Mouse (Mus musculus) forebrain, postnatal 0 days (tissue): ENCODE measurements around the gene Pnp. TPM values are rescaled to one million over a fixed set of nuclear protein-coding genes. Genes with fewer than 3 reads are reported as not detected.
A peak's percentile ranks its signal among the peaks of the same experiment; 100 is the strongest.

Source experiments
- ATAC-seq: fragments of 200-750 bp; cut with Nextera tagmentation; 2 replicates; pipeline ENCODE4 v1.8.0; 2017; ENCODE audit warnings: mild to moderate bottlenecking, moderate library complexity
- DNase-seq: peaks from one replicate; pipeline ENCODE4 v3.0.0-alpha.2; 2015
- H3K27ac ChIP-seq: fragments of 300-500 bp; sonication (generic); 2 replicates; pipeline ENCODE4 v1.5.1; 2014; ENCODE audit warnings: low read depth, mild to moderate bottlenecking, antibody characterized with exemption, low read length, moderate library complexity, mixed read lengths
- H3K27me3 ChIP-seq: fragments of 300-500 bp; sonication (generic); 2 replicates; pipeline ENCODE4 v1.6.1; 2014; ENCODE audit warnings: mild to moderate bottlenecking, low read length, mixed read lengths; ENCODE audit not compliant: insufficient read depth
- H3K36me3 ChIP-seq: fragments of 300-500 bp; sonication (generic); 2 replicates; pipeline ENCODE4 v1.6.1; 2014; ENCODE audit warnings: mild to moderate bottlenecking, moderate library complexity; ENCODE audit not compliant: insufficient read depth
- H3K4me1 ChIP-seq: fragments of 300-500 bp; sonication (generic); 2 replicates; pipeline ENCODE4 v1.6.1; 2014; ENCODE audit warnings: antibody characterized with exemption; ENCODE audit not compliant: insufficient read depth
- H3K4me2 ChIP-seq: fragments of 300-500 bp; sonication (generic); 2 replicates; pipeline ENCODE4 v1.6.1; 2014; ENCODE audit warnings: low read depth, mild to moderate bottlenecking, moderate library complexity
- H3K4me3 ChIP-seq: fragments of 300-500 bp; sonication (generic); 2 replicates; pipeline ENCODE4 v1.5.1; 2014; ENCODE audit warnings: low read depth, low read length, mixed read lengths
- H3K9ac ChIP-seq: fragments of 300-500 bp; sonication (generic); 2 replicates; pipeline ENCODE4 v1.6.1; 2014; ENCODE audit warnings: mild to moderate bottlenecking
- H3K9me3 ChIP-seq: fragments of 300-500 bp; sonication (generic); 2 replicates; pipeline ENCODE4 v1.6.1; 2016; ENCODE audit warnings: low read length
- CTCF ChIP-seq: sonication (generic); IDR thresholded peaks from 2 replicates; pipeline ENCODE4 v1.5.1; 2016; ENCODE audit warnings: antibody characterized with exemption, control low read depth, low read depth
- WGBS: fragments of 180-500 bp; shearing (Covaris S2); extraction: QIAGEN DNeasy Blood & Tissue Kit; methylation state at CpG from one replicate; pipeline ENCODE4 v1.1.7; 2014; 5-methylcytosine and 5-hydroxymethylcytosine counted together
- polyA plus RNA-seq: library from polyadenylated mRNA; unstranded; fragments of >200 nt; fragmentation: Nextera tagmentation; extraction: Ambion mirVana; gene quantifications from 2 replicates; pipeline ENCODE4 v1.2.1, GENCODE M21; 2015
- total RNA-seq: library from RNA; depleted of rRNA; stranded (reverse); fragments of >200 nt; gene quantifications from 2 replicates; pipeline ENCODE4 v1.2.3, GENCODE M21; 2014; rRNA removed

Gene Pnp
- total RNA-seq (16.7 and 20.0 TPM in 2 replicates), polyA plus RNA-seq (11.3 and 13.1 TPM in 2 replicates)

GRCm38 (mm10) chr14:50930754-50931492 is at the start of gene Pnp, which contains the start of gene Pip4p1:
Pnp (plus strand) TSS chr14:50931082.
Pip4p1 (minus strand) TSS chr14:50930856.
- Histone ChIP-seq H3K4me2 (peak within 1 kb of the TSS; percentile 62), H3K27ac (peak within 1 kb of the TSS; percentile 90), H3K9ac (peak within 1 kb of the TSS; percentile 86), H3K36me3 (peaks cover 27% of the 10 kb centered on the region), H3K4me3 (peak within 1 kb of the TSS; percentile 81), H3K27me3 (no peaks in the 10 kb centered on the region), H3K9me3 (no peaks in the 10 kb centered on the region), H3K4me1 (peaks cover 11% of the 10 kb centered on the region)
- TF ChIP-seq CTCF = no peak
- WGBS = 2% methylated on average over 68 of the region's 68 CpGs
- ATAC-seq (peak; percentile 99), DNase-seq (peak; percentile 99)

GRCm38 (mm10) chr14:50891621-50892020 is 39.3 kb upstream of the Pnp start:
- no peak overlapping the region for H3K4me2 ChIP-seq
- no peak for TF ChIP-seq CTCF

GRCm38 (mm10) chr14:50892091-50892490 is 38.8 kb upstream of the Pnp start:
- H3K4me1 ChIP-seq = no peaks in the 10 kb centered on the region; the same call in 1 of the 2 replicates
- no peaks in the 10 kb centered on the region for H3K36me3 ChIP-seq
- no peaks in the 10 kb centered on the region for H3K27me3 ChIP-seq
- DNase-seq (no peak), ATAC-seq (no peak)
- TF ChIP-seq CTCF = no peak
- no peak overlapping the region for H3K9ac ChIP-seq
- H3K4me2 ChIP-seq = no peak overlapping the region
- no peak overlapping the region for H3K4me3 ChIP-seq
- 94% methylated on average over 7 of the region's 7 CpGs for WGBS
- H3K27ac ChIP-seq = no peak overlapping the region
- no peaks in the 10 kb centered on the region for H3K9me3 ChIP-seq

More at GRCm38 (mm10) chr14:50891621-50892020, 39.3 kb upstream of the Pnp start:
- no peaks in the 10 kb centered on the region for H3K9me3 ChIP-seq
- 94% methylated on average over 8 of the region's 8 CpGs for WGBS
- no peak overlapping the region for H3K4me3 ChIP-seq
- no peak for DNase-seq
- ATAC-seq = no peak
- no peaks in the 10 kb centered on the region for H3K27me3 ChIP-seq
- H3K4me1 ChIP-seq = no peaks in the 10 kb centered on the region; the same call in 1 of the 2 replicates
- no peak overlapping the region for H3K9ac ChIP-seq
- H3K27ac ChIP-seq = no peak overlapping the region
- no peaks in the 10 kb centered on the region for H3K36me3 ChIP-seq

GRCm38 (mm10) chr14:50892541-50893459 is 38.1 kb upstream of the Pnp start:
- no peak for ATAC-seq
- Histone ChIP-seq H3K4me3 (no peak overlapping the region), H3K4me1 (no peaks in the 10 kb centered on the region; the same call in 1 of the 2 replicates), H3K4me2 (no peak overlapping the region), H3K9ac (no peak overlapping the region), H3K27me3 (no peaks in the 10 kb centered on the region), H3K27ac (no peak overlapping the region), H3K36me3 (no peaks in the 10 kb centered on the region), H3K9me3 (no peaks in the 10 kb centered on the region)
- 84% methylated on average over 22 of the region's 22 CpGs for WGBS
- no peak for DNase-seq
- TF ChIP-seq CTCF = no peak

GRCm38 (mm10) chr14:50895407-50895806 is 35.5 kb upstream of the Pnp start:
- Histone ChIP-seq H3K4me3 (no peak overlapping the region), H3K27ac (no peak overlapping the region), H3K36me3 (no peaks in the 10 kb centered on the region), H3K27me3 (no peaks in the 10 kb centered on the region), H3K4me1 (no peaks in the 10 kb centered on the region; the same call in 1 of the 2 replicates), H3K4me2 (no peak overlapping the region), H3K9me3 (no peaks in the 10 kb centered on the region), H3K9ac (no peak overlapping the region)
- DNase-seq = no peak
- no peak for ATAC-seq
- TF ChIP-seq CTCF = no peak

GRCm38 (mm10) chr14:50895985-50896746 is 34.7 kb upstream of the Pnp start:
- H3K4me1 ChIP-seq = no peaks in the 10 kb centered on the region; the same call in 1 of the 2 replicates
- no peaks in the 10 kb centered on the region for H3K27me3 ChIP-seq
- H3K9ac ChIP-seq = peak overlapping the region; percentile 56
- H3K9me3 ChIP-seq = no peaks in the 10 kb centered on the region
- DNase-seq (peak; percentile 18), ATAC-seq (peak; percentile 42)
- H3K36me3 ChIP-seq = no peaks in the 10 kb centered on the region
- peak overlapping the region; percentile 83 for H3K4me2 ChIP-seq
- WGBS = 12% methylated on average over 19 of the region's 19 CpGs
- H3K4me3 ChIP-seq = peak overlapping the region; percentile 45
- H3K27ac ChIP-seq = peak overlapping the region; percentile 15; the same call in 1 of the 2 replicates
- TF ChIP-seq CTCF = no peak
